Mouse (Mus musculus) inflammation-experienced regulatory T-cells (primary cell): ENCODE data around the gene Phlda1. TPM values are rescaled to one million over a fixed set of nuclear protein-coding genes. Genes with fewer than 3 reads are reported as not detected.

Experiments
- polyA plus RNA-seq, 2 experiments: library from polyadenylated mRNA; unstranded; fragments of 100-300 nt; shearing (Covaris generic); gene quantifications; one replicate each; pipeline ENCODE4 v1.2.1; 2017

Gene Phlda1
- polyA plus RNA-seq, result 10 to 100 TPM; 24.9 to 32.0 TPM

GRCm38 (mm10) chr10:111506101-111506925, at the start of gene Phlda1:
TSS of gene Phlda1 (plus strand) at chr10:111506286.

GRCm38 (mm10) chr10:111472686-111473510, 33.2 kb upstream of the Phlda1 start, which contains the start of gene Nap1l1:
TSS of gene Nap1l1 (plus strand) at chr10:111473223.

Other genes with a start within 250 kb of the Phlda1 start
- gene Bbs10, start 207.6 kb upstream of the Phlda1 start, polyA plus RNA-seq, result 1 to 10 TPM; 1.5 to 2.0 TPM
- gene Nap1l1, start 33.1 kb upstream of the Phlda1 start, polyA plus RNA-seq, result 10 to 100 TPM; 80.7 to 81.3 TPM